Mouse (Mus musculus) embryo, embryonic 9.5 days (tissue): ENCODE results near the gene B230219D22Rik.

Source experiments
- DNase-seq: peaks from one replicate; pipeline ENCODE4 v3.0.0-alpha.2; 2017; ENCODE audit errors: extremely low spot score

The B230219D22Rik gene

DNA sequence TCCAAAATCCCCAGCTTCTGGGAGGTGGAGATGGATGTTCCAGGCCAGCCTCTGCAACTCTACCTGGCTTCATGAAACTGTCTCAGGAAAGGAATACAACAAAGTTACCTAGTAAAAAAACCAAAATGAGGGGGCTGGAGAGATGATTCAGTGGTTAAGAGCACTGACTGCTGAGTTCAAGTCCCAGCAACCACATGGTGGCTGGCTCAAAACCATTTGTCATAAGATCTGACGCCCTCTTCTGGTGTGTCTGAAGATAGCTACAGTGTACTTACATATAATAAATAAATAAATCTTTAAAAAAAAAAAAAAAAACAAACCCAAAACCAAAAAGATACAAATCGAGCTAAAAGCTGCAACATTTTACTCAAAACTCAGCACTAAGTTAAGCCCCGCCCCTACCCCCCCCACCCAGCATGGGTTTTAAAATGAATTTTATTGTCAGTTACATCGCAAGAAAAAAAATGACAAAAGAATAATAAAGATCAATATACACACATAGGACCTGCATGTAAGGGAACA, 33.7 kb downstream of the B230219D22Rik start:
- DNase-seq: no peak

DNA sequence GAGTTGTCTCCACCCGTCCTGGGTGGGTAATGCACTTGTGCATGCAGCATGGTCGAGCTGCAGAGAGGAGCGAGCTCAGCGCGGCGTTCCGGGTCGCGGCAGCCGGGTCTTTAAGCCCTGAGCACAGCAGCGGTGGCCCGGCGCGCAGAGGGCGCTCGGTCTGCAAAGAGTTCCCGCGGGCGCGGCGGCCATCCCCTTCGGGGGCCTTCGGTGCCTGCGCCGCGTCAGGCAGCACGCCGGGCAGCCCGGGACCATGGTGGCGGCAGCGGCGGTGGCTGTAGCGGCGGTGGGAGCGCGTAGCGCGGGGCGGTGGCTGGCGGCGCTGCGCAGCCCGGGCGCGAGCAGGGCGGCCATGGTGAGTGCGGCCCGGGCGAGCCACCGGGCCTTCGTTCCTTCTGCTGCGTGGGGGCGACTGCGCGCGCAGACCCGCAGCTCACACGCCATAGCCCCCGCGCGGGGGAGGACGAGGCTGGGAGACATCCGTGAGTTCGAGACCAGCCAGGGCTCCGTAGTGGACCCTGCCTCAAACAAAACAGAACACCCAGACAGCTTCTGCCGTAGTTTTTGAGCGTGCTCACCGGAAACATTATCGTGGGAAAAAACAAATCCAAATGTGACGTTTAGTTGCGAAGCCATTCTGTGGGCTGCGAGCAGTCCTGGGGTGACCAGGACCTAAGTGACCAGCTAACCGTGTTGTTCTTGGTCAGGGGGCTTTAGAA, 34.4 kb downstream of the B230219D22Rik start, which contains the start of gene Pcbd2:
Gene Pcbd2, plus strand, starts transcription at position 249 of the 719 bp plus-strand sequence.
- DNase-seq: peak; percentile 89

DNA sequence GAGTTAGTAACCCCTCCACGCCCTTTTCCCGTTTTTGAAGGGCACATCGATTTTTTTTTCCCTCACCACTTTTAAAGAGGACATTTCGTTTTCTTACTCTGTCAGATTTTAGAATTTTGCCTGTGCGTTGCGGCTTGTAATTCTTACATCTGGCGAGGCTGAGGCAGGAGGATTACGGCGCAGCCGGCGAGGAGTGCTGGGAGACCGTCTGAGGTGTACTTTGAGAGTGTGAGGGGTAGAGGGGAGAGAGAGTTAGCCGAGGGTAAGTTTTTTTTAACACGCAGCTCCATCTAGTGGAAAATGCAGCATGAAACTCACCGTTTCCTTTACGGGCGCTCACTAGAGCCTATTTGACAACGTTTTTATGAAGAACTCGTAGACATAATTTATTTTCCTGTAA, 34.9 kb downstream of the B230219D22Rik start:
- peak; percentile 83 for DNase-seq

DNA sequence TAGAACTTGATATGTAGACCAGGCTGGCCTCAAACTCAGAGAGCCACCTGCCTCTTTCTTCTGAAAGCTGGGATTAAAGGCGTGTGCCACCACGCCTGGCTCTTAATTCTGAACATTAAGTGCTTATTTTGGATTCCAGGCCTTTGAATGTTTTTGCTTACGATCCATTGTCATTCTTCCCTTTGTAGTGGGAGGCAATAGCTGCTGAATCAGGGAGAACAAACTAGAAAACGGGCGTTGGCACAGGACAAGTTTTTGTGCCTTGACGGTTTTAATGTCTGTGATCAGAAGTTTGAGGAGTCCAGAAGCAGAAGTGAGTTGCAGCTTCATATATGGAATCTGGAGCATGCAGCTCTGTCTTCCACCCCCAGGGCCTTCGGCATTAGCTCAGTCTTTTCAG, 37.8 kb downstream of the B230219D22Rik start:
- no peak for DNase-seq

DNA sequence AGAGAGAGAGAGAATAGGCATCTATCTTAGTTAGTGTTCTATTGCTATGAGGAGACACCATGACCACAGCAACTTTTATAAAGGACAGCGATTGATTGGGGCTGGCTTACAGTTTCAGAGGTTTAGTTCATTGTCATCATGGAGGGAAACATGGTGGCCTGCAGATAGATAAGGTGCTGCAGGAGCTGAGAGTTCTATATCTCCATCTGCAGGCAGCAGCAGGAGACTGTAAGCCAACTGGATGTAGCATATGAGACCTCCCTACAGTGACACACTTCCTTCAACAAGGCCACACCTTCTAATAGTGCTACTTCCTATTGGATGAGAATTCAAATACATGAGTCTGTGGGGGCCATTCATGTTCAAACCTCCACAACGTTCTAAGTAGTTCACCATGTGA, 39.2 kb downstream of the B230219D22Rik start:
- no peak for DNase-seq

DNA sequence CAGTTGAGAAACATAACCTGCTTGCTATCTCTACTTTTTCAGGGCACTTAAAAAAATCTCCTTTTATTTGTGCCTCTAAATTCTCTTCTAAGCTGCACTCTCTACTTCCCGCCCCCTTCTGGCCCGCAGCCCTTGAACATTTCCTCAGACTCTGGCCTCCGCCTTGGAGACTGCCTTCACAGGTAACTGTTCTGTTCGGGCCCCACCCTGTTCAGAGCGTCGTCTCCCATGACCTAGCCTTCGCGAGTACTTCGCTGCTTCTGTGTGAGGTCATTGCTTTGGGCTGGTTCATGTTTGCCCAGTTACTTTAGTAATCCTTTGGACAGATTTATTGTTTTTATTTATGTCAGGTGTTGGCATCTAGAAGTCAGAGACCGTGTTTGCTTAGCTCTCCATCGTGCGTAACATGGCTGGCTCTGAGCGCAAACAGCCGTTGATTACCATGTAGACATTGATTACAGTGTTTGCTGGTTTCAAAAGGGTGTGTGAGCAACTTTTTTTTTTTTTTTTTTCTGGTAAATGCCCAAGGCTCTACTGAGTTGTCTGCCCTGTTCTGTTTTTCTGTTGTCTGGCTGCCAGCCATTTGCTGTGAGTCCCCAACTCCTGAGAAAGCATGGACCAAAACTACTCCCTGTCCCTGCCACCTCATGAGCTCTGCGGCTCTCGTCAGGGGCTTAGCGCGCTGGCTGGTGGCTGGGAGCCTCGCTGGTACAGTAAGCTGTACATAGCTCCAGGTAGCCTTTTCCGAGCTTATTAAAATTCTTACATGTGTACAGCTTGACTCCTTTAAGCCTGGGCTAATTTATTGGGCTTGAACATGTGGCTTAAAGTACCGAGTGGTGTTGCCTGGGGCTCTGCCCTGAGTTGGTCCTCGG, 40.9 kb downstream of the B230219D22Rik start:
- no peak for DNase-seq

DNA sequence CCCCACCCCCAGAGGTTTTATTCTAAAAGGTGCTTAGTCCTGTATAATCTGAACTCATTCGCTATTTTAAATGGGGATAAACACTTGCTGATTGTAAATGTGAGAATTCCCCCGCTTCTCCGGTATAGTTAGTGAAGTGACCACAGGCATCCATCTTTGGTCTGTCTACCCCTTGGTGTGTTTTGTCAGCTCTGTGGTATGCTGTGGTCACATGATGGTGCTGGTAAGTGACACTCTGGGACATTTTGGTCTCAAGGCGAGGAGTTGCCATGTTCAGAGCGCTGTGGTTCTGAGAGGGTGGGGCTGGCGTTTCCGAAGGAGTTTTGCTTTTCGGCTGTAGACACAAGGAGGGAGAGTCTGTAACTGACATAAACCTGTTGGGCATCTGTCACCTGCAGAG, 45.0 kb downstream of the B230219D22Rik start:
- no peak for DNase-seq

DNA sequence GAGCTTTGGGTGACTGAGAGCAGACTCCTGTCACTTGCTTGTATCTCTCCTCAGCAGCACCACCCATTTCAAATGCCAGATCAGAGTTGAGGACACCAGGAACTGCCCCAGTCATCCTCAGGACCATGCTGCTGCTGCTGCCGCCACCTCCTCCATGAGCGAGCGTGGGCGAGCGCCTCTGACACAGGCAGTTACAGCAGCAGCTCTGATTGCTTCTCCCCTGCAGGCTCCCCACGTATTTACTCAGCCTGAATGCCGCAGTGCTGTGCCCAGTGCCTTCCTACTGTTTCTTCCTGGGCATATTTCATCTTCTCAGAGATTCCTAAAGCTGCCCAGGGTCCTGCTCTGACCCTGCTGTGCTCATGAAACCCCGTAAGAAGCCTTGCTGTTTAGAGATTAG, 49.4 kb downstream of the B230219D22Rik start:
- no peak for DNase-seq
